23 mouse cellular contexts compared by ENCODE assay signal in genomic region chr11:51627907-51628306, GRCm38 (mm10). TPM values are rescaled to one million over a fixed set of nuclear protein-coding genes. Genes with fewer than 3 reads are reported as not detected.
DNase-seq lines count a peak whose midpoint lies in the region; ATAC-seq and TF ChIP-seq lines count a peak whose summit lies in the region.
"Had no signal": no experiment of that assay in that cellular context is flagged by ENCODE, and none has a peak within 500 bp of the region (broad histone marks: within the 10 kb centered on the region; RNA-seq: fewer than 3 reads in every experiment).

No protein-coding gene starts in this region.

- no peak overlapping the region for H3K27ac ChIP-seq in forebrain, embryonic 12.5 days
- H3K27ac ChIP-seq in forebrain, embryonic 14.5 days (ENCODE audit: low read depth, low read length) = no peak overlapping the region
- H3K27ac ChIP-seq in MEL (ENCODE audit: control insufficient read depth, low read depth, low read length) = no peak overlapping the region
- H3K27ac ChIP-seq in hindbrain, embryonic 11.5 days (ENCODE audit: low read depth, low read length) = no peak overlapping the region
- H3K27ac ChIP-seq: embryonic facial prominence, embryonic 15.5 days; heart, adult 2 months; heart, embryonic 10.5 days; heart, embryonic 13.5 days; hindbrain, embryonic 12.5 days; intestine, embryonic 15.5 days had no signal

- ATAC-seq in forebrain, embryonic 12.5 days (ENCODE audit: low FRiP score) = no peak
- ATAC-seq in forebrain, embryonic 14.5 days = no peak
- ATAC-seq in hindbrain, embryonic 11.5 days (ENCODE audit: low FRiP score) = no peak
- ATAC-seq: CD4-positive, CD25-positive, alpha-beta regulatory T cell, adult 4 months; forebrain, embryonic 16.5 days; hindbrain, embryonic 16.5 days; intestine, embryonic 15.5 days had no signal

- no peaks in the 10 kb centered on the region for H3K27me3 ChIP-seq in forebrain, embryonic 12.5 days
- H3K27me3 ChIP-seq in forebrain, embryonic 14.5 days (replicated peaks; ENCODE audit: control insufficient read depth, insufficient read depth, low read length) = no peaks in the 10 kb centered on the region
- H3K27me3 ChIP-seq in MEL (ENCODE audit: control insufficient read depth in 1 of 2, insufficient read depth in 2 of 2, low read length in 2 of 2) = no peaks in the 10 kb centered on the region
- H3K27me3 ChIP-seq in myocyte (ENCODE audit: control insufficient read depth, insufficient read depth, insufficient read length) = no peaks in the 10 kb centered on the region
- H3K27me3 ChIP-seq in hindbrain, embryonic 11.5 days (ENCODE audit: control insufficient read depth, insufficient read depth, low read length) = no peaks in the 10 kb centered on the region
- H3K27me3 ChIP-seq: embryonic facial prominence, embryonic 15.5 days; heart, embryonic 13.5 days; hindbrain, embryonic 12.5 days; intestine, embryonic 15.5 days had no signal

- no peaks in the 10 kb centered on the region for H3K9me3 ChIP-seq in forebrain, embryonic 12.5 days
- H3K9me3 ChIP-seq in forebrain, embryonic 14.5 days (replicated peaks; ENCODE audit: control insufficient read depth, low read length) = no peaks in the 10 kb centered on the region
- no peaks in the 10 kb centered on the region for H3K9me3 ChIP-seq in MEL (replicated peaks; ENCODE audit: insufficient read depth, low read length)
- no peaks in the 10 kb centered on the region for H3K9me3 ChIP-seq in hindbrain, embryonic 11.5 days (ENCODE audit: control insufficient read depth, low read length)
- H3K9me3 ChIP-seq: embryonic facial prominence, embryonic 15.5 days; heart, embryonic 10.5 days; heart, embryonic 13.5 days; hindbrain, embryonic 12.5 days; intestine, embryonic 15.5 days had no signal

- H3K4me3 ChIP-seq in forebrain, embryonic 12.5 days (replicated peaks) = no peak overlapping the region
- H3K4me3 ChIP-seq in forebrain, embryonic 14.5 days (ENCODE audit: low read depth, low read length) = no peak overlapping the region
- H3K4me3 ChIP-seq in MEL (ENCODE audit: control insufficient read depth in 1 of 2, insufficient read depth in 1 of 2, low read depth in 2 of 2, low read length in 2 of 2) = no peak overlapping the region
- H3K4me3 ChIP-seq in myocyte = no peak overlapping the region
- H3K4me3 ChIP-seq in hindbrain, embryonic 11.5 days (ENCODE audit: low read depth, low read length) = no peak overlapping the region
- H3K4me3 ChIP-seq: embryonic facial prominence, embryonic 15.5 days; heart, adult 2 months; heart, embryonic 10.5 days; heart, embryonic 13.5 days; hindbrain, embryonic 12.5 days; intestine, embryonic 15.5 days had no signal

- TF ChIP-seq POLR2A in MEL (IDR thresholded peaks at IDR 0.05; ENCODE audit: control insufficient read depth in 1 of 2, insufficient read depth in 1 of 2, low read depth in 1 of 2, low read length in 2 of 2, poor library complexity in 1 of 2) (no peak; a peak in 1 of 4 replicates), myocyte (IDR thresholded peaks at IDR 0.05; ENCODE audit: insufficient read length, low read depth) (no peak)

- 0 out of 2 replicates have a peak overlapping the region, but pooled peaks have one; percentile 12 for H3K9ac ChIP-seq in forebrain, embryonic 12.5 days
- no peak overlapping the region for H3K9ac ChIP-seq in forebrain, embryonic 14.5 days (ENCODE audit: low read length)
- no peak overlapping the region for H3K9ac ChIP-seq in MEL (ENCODE audit: control insufficient read depth, low read depth, low read length, poor library complexity, severe bottlenecking)
- H3K9ac ChIP-seq in hindbrain, embryonic 11.5 days (ENCODE audit: low read depth, low read length) = no peak overlapping the region
- H3K9ac ChIP-seq: embryonic facial prominence, embryonic 15.5 days; heart, embryonic 13.5 days; hindbrain, embryonic 12.5 days; intestine, embryonic 15.5 days had no signal

- no peak for TF ChIP-seq EP300 in MEL (IDR thresholded peaks at IDR 0.05; ENCODE audit: low read depth in 1 of 2, low read length in 2 of 2)

- TF ChIP-seq RAD21 in MEL (IDR thresholded peaks at IDR 0.05; ENCODE audit: low read depth, low read length) = no peak

- no peak for DNase-seq in forebrain, embryonic 14.5 days (ENCODE audit: low spot score)
- peak; percentile 69 for DNase-seq in layer of hippocampus, adult 9-11 months
- DNase-seq in layer of hippocampus, postnatal 36 days = no peak
- DNase-seq in MEL (ENCODE audit: low read depth, low spot score) = no peak
- DNase-seq in hindbrain, embryonic 11.5 days (ENCODE audit: low spot score) = no peak
- DNase-seq: adrenal gland, postnatal 10 days; adrenal gland, postnatal 36 days; embryo, embryonic 11 days; gastrocnemius, postnatal 10 days; gastrocnemius, postnatal 36 days; heart, adult 2 months; heart, postnatal 14 days; heart, postnatal 4 days had no signal

- peaks cover 60% of the 10 kb centered on the region for H3K36me3 ChIP-seq in forebrain, embryonic 12.5 days (replicated peaks)
- peaks cover 75% of the 10 kb centered on the region for H3K36me3 ChIP-seq in forebrain, embryonic 14.5 days (ENCODE audit: control insufficient read depth, insufficient read depth, low read length)
- H3K36me3 ChIP-seq in MEL (ENCODE audit: control insufficient read depth in 1 of 2, insufficient read depth in 2 of 2, low read length in 2 of 2) = peaks cover 11 to 44% of the 10 kb centered on the region in 2 experiments
- peaks cover 20% of the 10 kb centered on the region for H3K36me3 ChIP-seq in myocyte (ENCODE audit: control insufficient read depth, insufficient read depth)
- H3K36me3 ChIP-seq in hindbrain, embryonic 11.5 days (ENCODE audit: control insufficient read depth, insufficient read depth, low read length) = peaks cover 18% of the 10 kb centered on the region

- WGBS in forebrain, embryonic 12.5 days = 89% methylated on average over 8 of the region's 8 CpGs
- 91% methylated on average over 8 of the region's 8 CpGs for WGBS in forebrain, embryonic 14.5 days
- WGBS in hindbrain, embryonic 11.5 days = 93% methylated on average over 8 of the region's 8 CpGs

- H3K4me2 ChIP-seq in forebrain, embryonic 12.5 days = no peak overlapping the region
- H3K4me2 ChIP-seq in forebrain, embryonic 14.5 days (ENCODE audit: low read length) = no peak overlapping the region
- no peak overlapping the region for H3K4me2 ChIP-seq in myocyte (ENCODE audit: low read depth)
- no peak overlapping the region for H3K4me2 ChIP-seq in hindbrain, embryonic 11.5 days (replicated peaks; ENCODE audit: low read depth, low read length)
- H3K4me2 ChIP-seq: embryonic facial prominence, embryonic 15.5 days; heart, embryonic 13.5 days; hindbrain, embryonic 12.5 days; intestine, embryonic 15.5 days had no signal

- H3K79me2 ChIP-seq in MEL (ENCODE audit: control insufficient read depth, insufficient read depth, low read length, poor library complexity) (peaks cover 18% of the 10 kb centered on the region; the same call in 1 of the 2 replicates), myocyte (ENCODE audit: control insufficient read depth, insufficient read depth) (no peaks in the 10 kb centered on the region)

- no peak overlapping the region for H3ac ChIP-seq in myocyte (ENCODE audit: control insufficient read depth, insufficient read length)

- H3K4me1 ChIP-seq in forebrain, embryonic 12.5 days = no peaks in the 10 kb centered on the region
- H3K4me1 ChIP-seq in forebrain, embryonic 14.5 days (ENCODE audit: control insufficient read depth, insufficient read depth, low read length) = no peaks in the 10 kb centered on the region
- peaks cover 7 to 44% of the 10 kb centered on the region in 2 experiments; a peak in 3 of 4 replicates for H3K4me1 ChIP-seq in MEL (ENCODE audit: control insufficient read depth in 1 of 2, insufficient read depth in 2 of 2, low read length in 2 of 2)
- no peaks in the 10 kb centered on the region for H3K4me1 ChIP-seq in hindbrain, embryonic 11.5 days (replicated peaks; ENCODE audit: control insufficient read depth, insufficient read depth, low read length)
- H3K4me1 ChIP-seq: embryonic facial prominence, embryonic 15.5 days; hindbrain, embryonic 12.5 days; intestine, embryonic 15.5 days had no signal

- TF ChIP-seq CTCF in MEL (IDR thresholded peaks at IDR 0.05 in 2 of 3, conservative IDR thresholded peaks at IDR 0.05 in 1 of 3; ENCODE audit: control insufficient read depth in 1 of 3, insufficient read depth in 1 of 3, low read depth in 2 of 3, low read length in 3 of 3, poor library complexity in 1 of 3, severe bottlenecking in 1 of 3) = no peak

RNA-seq across cellular contexts. Expression of gene Rmnd5b, which starts 7.8 kb away (rescaled TPM):
- 43.4 and 44.7 TPM in 2 replicates for polyA plus RNA-seq in forebrain, embryonic 12.5 days (2016; fragmentation: Nextera tagmentation; extraction: Ambion mirVana)
- polyA plus RNA-seq in forebrain, embryonic 14.5 days (2014; fragmentation: Nextera tagmentation; extraction: Ambion mirVana) = 77.0 and 86.4 TPM in 2 replicates
- 10 to 100 TPM; 60.0 to 62.6 TPM for total RNA-seq in layer of hippocampus, postnatal 36 days (2021)
- total RNA-seq in MEL (2012; rRNA removed) = 52.5 and 55.1 TPM in 2 replicates
- polyA plus RNA-seq in MEL (2012; ENCODE audit: insufficient read depth in 1 of 2, insufficient read length in 2 of 2, low read depth in 1 of 2, low replicate concordance in 2 of 2, missing spikeins in 1 of 2) = 10 to 100 TPM in 1 of 2 experiments, not detected in 1; 63.0 TPM
- 41.0 TPM for polyA plus RNA-seq in myocyte (2012; fragmentation: generic; extraction: Trizol)
- polyA plus RNA-seq in hindbrain, embryonic 11.5 days (2014; fragmentation: Nextera tagmentation; extraction: Ambion mirVana) = 42.5 and 43.7 TPM in 2 replicates

RNA-seq across cellular contexts. Expression of gene Nhp2, which starts 8.4 kb away (rescaled TPM):
- polyA plus RNA-seq in forebrain, embryonic 12.5 days (2016; fragmentation: Nextera tagmentation; extraction: Ambion mirVana) = 126 and 131 TPM in 2 replicates
- 114 and 150 TPM in 2 replicates for polyA plus RNA-seq in forebrain, embryonic 14.5 days (2014; fragmentation: Nextera tagmentation; extraction: Ambion mirVana)
- total RNA-seq in layer of hippocampus, postnatal 36 days (2021) = 10 to 100 TPM; 41.8 to 45.5 TPM
- total RNA-seq in MEL (2012; rRNA removed) = 588 and 649 TPM in 2 replicates
- polyA plus RNA-seq in MEL (2012; ENCODE audit: insufficient read depth in 1 of 2, insufficient read length in 2 of 2, low read depth in 1 of 2, low replicate concordance in 2 of 2, missing spikeins in 1 of 2) (1,000 to 10,000 TPM in 1 of 2 experiments, 100 to 1,000 TPM in 1; 739 to 6,489 TPM), myocyte (2012; fragmentation: generic; extraction: Trizol) (137 TPM)
- polyA plus RNA-seq in hindbrain, embryonic 11.5 days (2014; fragmentation: Nextera tagmentation; extraction: Ambion mirVana) = 154 and 156 TPM in 2 replicates

RNA-seq across cellular contexts. Expression of gene Hnrnpab, which starts 21.3 kb away (rescaled TPM):
- polyA plus RNA-seq in forebrain, embryonic 12.5 days (2016; fragmentation: Nextera tagmentation; extraction: Ambion mirVana) = 853 and 874 TPM in 2 replicates
- 545 and 644 TPM in 2 replicates for polyA plus RNA-seq in forebrain, embryonic 14.5 days (2014; fragmentation: Nextera tagmentation; extraction: Ambion mirVana)
- total RNA-seq in layer of hippocampus, postnatal 36 days (2021) = 100 to 1,000 TPM; 147 to 154 TPM
- 894 and 908 TPM in 2 replicates for total RNA-seq in MEL (2012; rRNA removed)
- polyA plus RNA-seq in MEL (2012; ENCODE audit: insufficient read depth in 1 of 2, insufficient read length in 2 of 2, low read depth in 1 of 2, low replicate concordance in 2 of 2, missing spikeins in 1 of 2) = 1,000 to 10,000 TPM in 1 of 2 experiments, 100 to 1,000 TPM in 1; 184 to 1,104 TPM
- polyA plus RNA-seq in myocyte (2012; fragmentation: generic; extraction: Trizol) = 371 TPM
- polyA plus RNA-seq in hindbrain, embryonic 11.5 days (2014; fragmentation: Nextera tagmentation; extraction: Ambion mirVana) = 777 and 822 TPM in 2 replicates

RNA-seq across cellular contexts. Expression of gene N4bp3, which starts 22.7 kb away (rescaled TPM):
- polyA plus RNA-seq in forebrain, embryonic 12.5 days (2016; fragmentation: Nextera tagmentation; extraction: Ambion mirVana) = 9.5 and 10.5 TPM in 2 replicates
- 6.6 and 9.9 TPM in 2 replicates for polyA plus RNA-seq in forebrain, embryonic 14.5 days (2014; fragmentation: Nextera tagmentation; extraction: Ambion mirVana)
- 10 to 100 TPM; 12.4 to 12.6 TPM for total RNA-seq in layer of hippocampus, postnatal 36 days (2021)
- 6.9 and 7.1 TPM in 2 replicates for total RNA-seq in MEL (2012; rRNA removed)
- polyA plus RNA-seq in MEL (2012; ENCODE audit: insufficient read depth in 1 of 2, insufficient read length in 2 of 2, low read depth in 1 of 2, low replicate concordance in 2 of 2, missing spikeins in 1 of 2) (10 to 100 TPM in 1 of 2 experiments, not detected in 1; 11.5 TPM), myocyte (2012; fragmentation: generic; extraction: Trizol) (16.3 TPM)
- 6.6 and 6.9 TPM in 2 replicates for polyA plus RNA-seq in hindbrain, embryonic 11.5 days (2014; fragmentation: Nextera tagmentation; extraction: Ambion mirVana)

RNA-seq across cellular contexts. Expression of gene D930048N14Rik, which starts 22.8 kb away (rescaled TPM):
- polyA plus RNA-seq in forebrain, embryonic 12.5 days (2016; fragmentation: Nextera tagmentation; extraction: Ambion mirVana) = 0.66 and 0.91 TPM in 2 replicates
- 0.44 and 0.61 TPM in 2 replicates for polyA plus RNA-seq in forebrain, embryonic 14.5 days (2014; fragmentation: Nextera tagmentation; extraction: Ambion mirVana)
- 1 to 10 TPM; 1.5 to 1.9 TPM for total RNA-seq in layer of hippocampus, postnatal 36 days (2021)
- 0.39 and 0.56 TPM in 2 replicates for total RNA-seq in MEL (2012; rRNA removed)
- polyA plus RNA-seq in MEL (2012; ENCODE audit: insufficient read depth in 1 of 2, insufficient read length in 2 of 2, low read depth in 1 of 2, low replicate concordance in 2 of 2, missing spikeins in 1 of 2) (1 to 10 TPM in 1 of 2 experiments, not detected in 1; 2.1 TPM), myocyte (2012; fragmentation: generic; extraction: Trizol) (0.25 TPM)
- polyA plus RNA-seq in hindbrain, embryonic 11.5 days (2014; fragmentation: Nextera tagmentation; extraction: Ambion mirVana) = 0.73 and 1.2 TPM in 2 replicates
